Mouse (Mus musculus): Measurements from ENCODE around the gene Dlgap1. TPM values are rescaled to one million over a fixed set of nuclear protein-coding genes. Genes with fewer than 3 reads are reported as not detected.
"Not testable (repeated sequence)": the region's sequence is repeated elsewhere in the genome, so short reads cannot be mapped to it uniquely, and the experiment has no call there.

Dlgap1 gene
- polyA plus RNA-seq, 1 experiment: 367 TPM

DNA sequence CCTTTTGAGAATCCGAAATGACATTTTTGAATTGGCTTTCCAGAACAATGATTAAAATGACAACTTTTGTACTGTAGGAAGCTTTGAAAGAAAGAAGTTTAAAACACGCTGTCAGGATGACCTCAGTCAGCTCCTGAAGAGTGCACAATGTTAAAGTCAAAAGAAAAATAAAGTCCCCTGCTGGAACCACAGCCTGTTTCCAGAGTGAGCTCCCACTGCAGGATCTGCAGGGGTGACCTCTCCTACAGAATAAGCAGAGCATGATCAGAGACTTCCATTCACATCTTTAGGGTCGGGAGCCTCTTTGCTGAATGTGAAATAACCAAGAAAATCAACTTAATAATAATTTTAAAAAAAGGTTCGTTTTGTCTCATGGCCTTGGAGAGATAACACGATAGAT, 544.9 kb downstream of the Dlgap1 start:
- DNase-seq (ENCODE audit: extremely low spot score in 1 of 2, low spot score in 1 of 2): no peak

DNA sequence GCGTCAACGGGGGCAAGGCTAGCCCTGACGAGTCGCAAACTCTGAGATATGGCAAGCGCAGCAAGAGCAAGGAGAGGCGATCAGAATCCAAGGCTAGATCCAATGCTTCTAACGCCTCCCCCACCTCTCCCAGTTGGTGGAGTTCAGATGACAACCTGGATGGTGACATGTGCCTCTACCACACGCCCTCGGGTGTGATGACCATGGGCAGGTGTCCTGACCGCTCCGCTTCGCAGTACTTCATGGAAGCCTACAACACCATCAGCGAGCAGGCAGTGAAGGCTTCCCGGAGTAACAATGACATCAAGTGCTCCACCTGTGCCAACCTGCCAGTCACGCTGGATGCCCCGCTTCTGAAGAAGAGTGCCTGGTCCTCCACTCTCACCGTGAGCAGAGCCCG, 547.6 kb downstream of the Dlgap1 start:
- no peak for DNase-seq (ENCODE audit: extremely low spot score in 1 of 2, low spot score in 1 of 2)

DNA sequence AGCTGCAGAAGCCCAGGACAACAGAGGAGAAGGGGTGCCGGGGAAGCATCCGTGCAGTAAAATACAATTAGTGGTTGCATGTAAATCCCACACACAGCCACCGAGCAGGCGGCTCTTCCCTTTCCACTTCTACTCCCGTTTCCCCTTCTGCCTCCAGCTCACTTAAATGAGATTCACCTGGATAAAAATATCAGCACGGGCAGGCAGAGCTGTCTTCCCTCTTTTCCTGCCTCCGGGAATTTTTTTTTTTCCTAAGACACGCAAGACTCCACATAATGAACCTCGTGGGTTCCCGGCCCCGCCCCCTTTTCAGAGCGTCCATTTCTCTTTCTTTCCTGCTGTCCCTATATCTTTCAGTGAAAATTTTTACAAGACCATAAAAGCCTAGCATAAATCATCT, 548.5 kb downstream of the Dlgap1 start:
- no peak for DNase-seq (ENCODE audit: extremely low spot score in 1 of 2, low spot score in 1 of 2)

DNA sequence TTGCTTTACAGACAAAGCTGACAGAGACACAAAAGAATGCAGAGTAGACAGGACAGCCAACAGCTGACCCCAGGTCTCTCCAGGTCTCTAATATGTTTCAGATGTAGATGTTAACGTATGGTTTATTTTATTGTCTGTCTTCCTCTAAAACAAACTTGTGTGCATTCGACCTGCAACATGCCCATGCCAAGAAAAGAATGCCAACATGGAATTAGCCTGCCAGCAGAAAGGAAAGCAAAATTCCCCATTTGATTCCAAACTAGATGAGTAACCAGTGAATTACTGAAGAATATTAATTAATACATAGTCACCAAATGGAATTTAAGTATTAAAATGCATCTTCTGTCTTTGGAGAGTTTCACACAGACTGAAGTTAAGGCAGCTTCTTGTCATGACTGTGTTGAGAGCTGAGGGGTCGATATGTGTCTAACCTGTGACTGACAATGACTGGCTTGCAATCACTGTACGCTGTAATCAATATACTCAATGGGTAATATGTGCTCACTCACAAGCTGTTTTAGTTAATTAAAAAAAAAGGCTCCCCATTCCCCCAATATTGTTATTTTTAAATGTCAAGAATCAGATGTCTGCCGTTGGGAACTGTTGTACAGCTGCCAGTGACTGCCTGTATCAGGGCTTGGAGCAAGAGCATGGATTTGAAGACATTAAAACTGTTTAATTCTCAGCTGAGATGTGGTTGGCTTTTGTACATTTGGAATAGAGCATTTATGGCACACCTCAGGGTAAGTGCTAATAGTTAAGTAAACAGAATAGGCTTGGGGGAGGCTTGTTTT, 552.4 kb downstream of the Dlgap1 start:
- no peak for DNase-seq (ENCODE audit: extremely low spot score in 1 of 2, low spot score in 1 of 2)

DNA sequence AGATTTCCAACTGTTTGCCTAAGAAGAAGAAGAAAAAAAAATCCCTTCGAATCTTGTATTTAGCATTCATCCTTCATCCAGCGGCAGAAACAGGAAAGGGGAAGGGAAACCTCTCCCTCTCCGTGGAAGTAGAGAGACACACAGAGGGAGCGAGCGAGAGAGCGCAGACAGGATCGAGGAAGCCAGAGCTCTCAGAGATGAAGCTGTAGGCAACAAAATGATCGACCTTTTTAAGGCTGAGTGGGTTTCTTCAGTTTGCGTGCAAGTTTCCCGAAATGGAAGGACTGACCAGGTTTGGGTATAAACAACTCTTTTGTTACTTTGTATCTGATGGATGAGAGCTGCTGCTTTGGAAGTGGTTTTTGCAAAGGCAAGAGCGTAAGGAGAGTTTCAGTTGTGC, 553.1 kb downstream of the Dlgap1 start:
- peak in 1 of 2 experiments; percentile 75 for DNase-seq (ENCODE audit: extremely low spot score in 1 of 2, low spot score in 1 of 2)

DNA sequence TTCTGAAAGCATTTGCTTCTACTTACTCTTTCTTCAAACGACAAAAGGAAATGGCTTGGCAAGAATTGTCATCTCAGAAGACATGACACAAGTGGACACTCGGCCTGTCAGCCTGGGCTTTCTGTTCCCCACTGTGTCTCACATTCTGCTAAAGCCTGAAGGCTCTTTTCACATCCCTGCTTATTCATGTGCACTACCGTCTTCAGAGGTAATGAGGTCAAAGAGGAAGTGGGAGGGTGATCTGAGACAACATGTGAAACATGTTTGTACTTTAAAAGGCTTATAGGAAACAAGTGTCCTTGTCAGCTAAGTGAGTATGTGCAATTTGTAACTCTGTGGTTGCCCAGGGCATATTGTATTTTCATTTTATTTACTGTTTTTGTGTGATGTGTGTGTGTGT, 557.1 kb downstream of the Dlgap1 start:
- no peak for DNase-seq (ENCODE audit: extremely low spot score in 1 of 2, low spot score in 1 of 2)

DNA sequence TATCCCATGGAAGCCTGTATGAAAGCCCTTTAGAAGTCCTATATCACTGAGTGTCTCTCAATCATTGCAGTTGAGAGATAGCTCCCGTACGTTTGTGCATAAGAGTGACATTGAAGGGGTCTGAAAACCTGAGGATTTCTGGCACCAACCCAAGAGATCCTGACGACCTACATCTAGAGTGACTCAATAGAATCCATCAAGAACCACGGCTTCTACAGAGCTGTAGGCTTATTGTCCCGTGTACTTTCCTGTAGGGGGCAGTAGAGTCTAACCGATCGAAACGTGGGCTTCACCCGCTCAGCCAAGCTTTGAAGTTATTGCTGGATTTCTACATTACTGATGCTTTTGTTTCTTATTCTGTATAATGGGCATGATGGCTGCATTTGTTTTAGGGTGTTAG, 558.2 kb downstream of the Dlgap1 start:
- peak in 1 of 2 experiments; percentile 80 for DNase-seq (ENCODE audit: extremely low spot score in 1 of 2, low spot score in 1 of 2)

DNA sequence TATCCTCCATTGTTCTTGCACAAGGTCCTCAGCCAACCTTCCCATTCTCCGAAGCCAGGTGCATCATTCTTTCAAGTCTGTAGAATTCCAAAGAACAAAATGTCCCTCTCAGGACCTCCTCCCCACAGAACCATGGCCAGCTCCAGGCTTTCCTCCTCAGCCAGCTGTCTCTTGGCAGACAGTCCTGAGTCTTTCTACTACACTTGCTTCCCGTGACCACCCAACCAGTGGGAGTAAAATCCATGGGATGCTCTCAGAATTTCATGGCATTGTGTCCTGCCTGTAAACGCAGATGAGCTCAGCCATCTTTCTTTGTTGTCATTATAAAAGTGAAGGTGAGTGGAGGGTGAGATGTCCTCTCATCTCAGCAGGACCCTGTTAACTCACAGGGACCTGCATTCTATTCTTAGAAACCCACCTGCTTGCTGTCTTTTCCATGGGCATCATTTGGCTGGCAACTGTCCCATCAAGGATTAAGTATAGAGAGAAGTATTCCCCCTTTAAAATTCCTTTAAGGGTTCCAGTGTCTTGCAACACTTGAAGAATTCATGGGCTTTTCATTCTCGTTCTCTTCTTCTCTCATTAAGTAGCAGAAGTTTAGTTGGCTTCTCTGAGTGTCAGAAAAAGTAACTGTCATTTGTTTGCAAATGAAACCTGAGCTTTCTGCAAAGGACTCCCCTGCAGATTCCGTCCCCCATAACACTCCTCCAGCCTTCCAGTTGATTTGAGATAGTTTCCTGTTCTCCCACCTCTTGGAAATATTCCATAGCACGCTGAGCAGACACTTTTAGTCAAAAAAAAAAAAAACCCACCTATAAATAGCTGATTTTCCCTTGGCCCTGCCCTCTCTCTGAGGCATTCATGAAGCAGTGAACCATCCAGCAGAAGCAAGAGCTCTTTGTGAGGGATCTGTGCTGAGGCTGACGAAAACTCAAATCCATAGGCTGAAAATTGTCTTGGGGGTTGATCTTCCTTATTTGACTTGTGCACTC, 559.6 kb downstream of the Dlgap1 start:
- peak in 1 of 2 experiments; percentile 70 for DNase-seq (ENCODE audit: extremely low spot score in 1 of 2, low spot score in 1 of 2)

DNA sequence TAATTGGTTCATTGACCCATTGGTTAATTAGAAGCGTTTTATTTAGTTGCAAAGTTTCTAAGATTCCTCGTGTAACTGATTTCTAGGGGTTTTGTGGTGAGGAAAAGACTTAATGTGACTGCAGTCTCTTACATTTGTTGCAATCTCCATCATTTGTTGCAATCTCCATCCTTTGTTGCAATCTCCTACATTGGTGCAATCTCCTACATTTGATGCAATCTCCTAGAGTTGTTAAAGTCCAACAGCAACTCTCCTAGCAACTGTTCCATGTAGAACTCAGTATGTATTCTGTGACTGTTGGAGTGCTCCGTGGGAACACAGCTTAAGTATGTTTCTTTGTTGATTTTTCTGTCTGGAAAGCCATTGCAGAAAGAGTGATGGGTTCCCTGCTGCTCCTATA, 565.4 kb downstream of the Dlgap1 start:
- no peak for DNase-seq (ENCODE audit: extremely low spot score in 1 of 2, low spot score in 1 of 2)

DNA sequence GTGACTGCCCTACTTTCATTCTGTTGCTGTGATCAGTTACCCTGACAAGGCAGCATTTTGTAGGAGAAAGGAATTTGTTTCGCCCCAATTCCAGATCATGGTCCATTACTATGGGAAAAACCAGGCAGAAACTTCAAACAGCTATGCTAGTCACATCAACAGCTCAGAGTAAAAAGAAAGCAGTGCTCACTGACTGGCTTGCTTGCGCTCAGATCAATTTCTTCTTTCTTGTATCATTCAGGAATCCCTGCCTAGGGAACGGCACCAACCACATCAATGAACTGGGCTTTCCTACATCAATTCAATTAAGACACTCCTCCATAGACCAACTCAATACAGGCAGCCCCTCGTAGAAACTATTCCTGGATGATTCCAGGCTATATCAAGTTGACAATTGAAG, 572.9 kb downstream of the Dlgap1 start:
- no peak for DNase-seq (ENCODE audit: extremely low spot score in 1 of 2, low spot score in 1 of 2)

DNA sequence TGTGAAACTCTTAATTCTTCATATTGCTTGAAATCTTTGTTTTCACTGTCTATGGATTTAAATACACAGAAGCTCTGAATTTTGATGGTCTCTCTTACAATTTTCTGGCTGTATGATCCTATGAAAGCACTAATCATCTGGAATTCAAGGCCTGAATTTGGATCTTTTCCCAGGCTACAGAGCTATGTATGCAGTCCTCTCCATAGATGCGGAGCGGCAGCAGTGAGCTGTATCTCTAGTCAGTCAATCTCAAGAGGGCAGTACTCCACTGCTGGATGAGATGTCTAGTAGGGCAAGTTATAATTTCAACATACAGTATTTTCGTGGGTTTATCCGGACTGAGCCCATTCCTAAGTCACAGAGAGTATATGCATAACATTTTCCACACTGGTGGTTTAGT, 581.9 kb downstream of the Dlgap1 start:
- DNase-seq (ENCODE audit: extremely low spot score in 1 of 2, low spot score in 1 of 2): peak in 1 of 2 experiments; percentile 50

DNA sequence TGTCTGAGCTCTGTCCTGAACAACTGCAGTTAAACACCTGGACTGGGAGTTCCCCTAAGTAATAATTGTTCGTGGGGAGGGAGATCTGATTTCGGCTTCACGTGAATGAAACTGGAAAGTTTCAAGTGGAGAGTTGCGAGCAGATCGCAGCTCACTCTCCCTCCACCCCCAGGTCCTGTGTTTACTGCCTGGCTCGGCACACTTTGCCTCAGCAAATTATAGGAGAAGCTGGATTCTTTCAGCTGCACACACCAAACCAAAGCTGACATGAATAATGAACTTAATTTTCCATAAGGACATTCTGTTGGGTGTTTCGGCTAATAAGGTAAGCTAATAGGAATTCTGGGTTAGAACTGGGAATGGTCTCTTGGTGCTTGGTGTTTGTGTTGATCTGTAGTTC, 592.7 kb downstream of the Dlgap1 start:
- no peak for DNase-seq (ENCODE audit: extremely low spot score in 1 of 2, low spot score in 1 of 2)

DNA sequence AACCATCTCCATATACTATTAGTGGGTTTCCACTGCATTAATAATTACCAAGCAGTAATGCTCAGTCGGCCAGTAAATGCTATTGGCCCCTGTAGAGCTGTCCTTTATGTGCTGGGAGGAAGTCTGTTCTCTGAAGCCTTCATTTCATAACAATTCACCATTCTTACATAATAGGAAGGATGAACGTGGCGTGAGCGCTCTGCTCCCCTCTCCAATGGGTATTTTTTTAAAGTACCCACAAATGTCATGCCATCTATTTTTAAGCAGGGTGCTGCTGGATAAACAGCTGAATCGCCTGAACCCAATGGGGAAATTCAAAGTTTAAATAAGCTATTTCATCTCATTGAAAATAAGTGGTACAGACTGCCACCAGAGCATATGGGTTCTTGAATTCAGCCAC, 602.0 kb downstream of the Dlgap1 start:
- peak; percentile 51 to 54 for DNase-seq (ENCODE audit: extremely low spot score in 1 of 2, low spot score in 1 of 2)

DNA sequence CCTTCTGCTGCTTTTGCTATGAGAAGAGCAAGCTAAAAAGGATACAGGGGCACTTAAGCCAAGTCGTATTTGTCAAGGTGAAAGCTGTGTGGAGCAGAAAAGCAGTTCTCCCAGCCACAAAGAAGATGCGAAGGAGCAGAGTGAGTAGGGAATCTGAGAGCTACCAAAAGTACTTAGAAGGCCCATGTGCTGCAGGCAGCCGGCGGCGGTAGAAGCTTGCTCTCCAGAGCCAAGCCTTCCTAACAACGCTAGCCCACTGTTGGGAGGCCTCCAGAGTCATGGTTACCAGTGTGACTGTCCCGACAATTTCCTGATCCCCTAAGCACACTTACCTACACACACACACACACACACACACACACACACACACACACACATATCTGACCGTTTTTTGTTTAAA, 614.2 kb downstream of the Dlgap1 start:
- DNase-seq (ENCODE audit: extremely low spot score in 1 of 2, low spot score in 1 of 2): no peak

DNA sequence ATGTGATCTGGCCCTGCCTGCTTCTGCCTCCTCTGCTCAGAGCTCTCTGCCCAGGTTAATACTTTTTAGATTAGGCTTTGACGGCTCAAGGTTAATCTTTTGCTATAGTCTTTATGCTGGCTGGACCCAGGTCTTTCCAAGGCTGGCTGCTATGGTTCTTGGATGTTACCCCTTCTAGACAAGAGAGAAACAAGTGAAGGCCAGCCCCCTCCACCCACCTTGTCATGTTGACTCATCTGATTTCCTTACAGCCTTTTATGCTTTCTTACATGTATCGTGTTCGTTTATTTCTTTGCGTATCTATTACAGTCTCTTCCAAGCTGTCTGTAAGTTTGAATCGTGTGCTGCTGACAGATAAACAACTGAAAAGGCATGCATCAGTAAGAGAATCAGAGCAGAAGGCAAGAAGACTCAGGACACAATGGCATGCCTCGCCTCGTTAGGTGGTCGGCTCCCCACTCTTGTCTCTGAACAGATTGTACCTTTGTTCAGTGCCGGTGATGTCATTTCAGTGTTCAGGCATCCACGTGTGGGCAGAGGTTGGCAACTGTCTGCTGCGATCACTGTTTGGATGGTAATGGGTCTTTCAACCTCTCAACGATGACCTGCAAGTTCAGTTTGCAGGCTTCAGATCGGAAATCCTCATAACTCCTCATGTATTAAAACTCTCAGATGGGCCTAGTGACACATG, 618.0 kb downstream of the Dlgap1 start:
- DNase-seq (ENCODE audit: extremely low spot score in 1 of 2, low spot score in 1 of 2): no peak

DNA sequence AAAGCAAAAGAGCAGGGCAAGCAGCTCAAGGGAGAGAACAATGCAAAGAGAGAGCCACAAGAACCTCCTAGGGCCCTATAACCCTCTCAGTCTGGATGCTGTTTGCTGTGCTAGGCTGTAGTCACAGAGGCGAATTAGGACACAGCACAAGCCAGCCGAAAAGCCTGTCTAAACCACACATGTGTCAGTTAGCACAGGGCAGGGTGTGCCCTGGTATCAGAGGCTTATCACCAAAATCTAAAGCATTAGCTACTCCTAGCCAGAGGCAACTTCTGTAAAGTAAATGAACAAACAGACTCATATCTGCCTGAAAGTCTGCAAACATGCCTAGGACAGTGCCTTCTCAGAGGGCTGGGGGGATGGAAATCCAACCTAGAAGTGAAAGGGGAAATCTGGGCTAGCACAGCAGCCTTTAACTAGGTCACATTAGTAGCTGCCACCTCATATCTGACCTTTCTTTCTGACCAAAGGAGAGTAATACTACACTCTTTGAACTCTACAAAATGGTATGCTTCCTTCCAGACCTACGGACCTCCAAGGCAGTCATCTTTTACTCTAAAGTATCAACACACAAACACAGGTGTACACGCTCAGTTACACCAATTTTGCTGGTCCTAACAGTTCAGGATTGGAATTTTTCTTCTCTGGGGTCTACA, 619.2 kb downstream of the Dlgap1 start:
- DNase-seq (ENCODE audit: extremely low spot score in 1 of 2, low spot score in 1 of 2): not testable (repeated sequence)

DNA sequence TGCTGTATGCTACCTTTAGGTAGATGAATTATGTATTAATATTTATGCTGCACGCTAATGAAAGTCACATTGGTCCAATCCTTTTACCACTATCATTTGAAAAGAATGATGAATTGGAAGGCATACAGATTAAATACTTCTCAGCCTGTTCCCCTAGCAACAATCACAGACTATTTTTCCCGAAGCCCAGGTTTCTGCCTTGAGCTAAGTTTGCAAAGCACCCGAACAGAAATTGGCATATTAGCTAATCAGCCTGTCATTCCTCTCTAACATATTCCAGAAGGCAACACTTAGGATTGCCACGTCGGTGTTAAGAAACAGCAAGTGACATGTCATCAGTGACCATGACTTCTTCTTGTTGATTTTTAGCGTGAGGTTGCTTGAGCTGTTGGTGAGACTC, 619.8 kb downstream of the Dlgap1 start:
- no peak for DNase-seq (ENCODE audit: extremely low spot score in 1 of 2, low spot score in 1 of 2)

DNA sequence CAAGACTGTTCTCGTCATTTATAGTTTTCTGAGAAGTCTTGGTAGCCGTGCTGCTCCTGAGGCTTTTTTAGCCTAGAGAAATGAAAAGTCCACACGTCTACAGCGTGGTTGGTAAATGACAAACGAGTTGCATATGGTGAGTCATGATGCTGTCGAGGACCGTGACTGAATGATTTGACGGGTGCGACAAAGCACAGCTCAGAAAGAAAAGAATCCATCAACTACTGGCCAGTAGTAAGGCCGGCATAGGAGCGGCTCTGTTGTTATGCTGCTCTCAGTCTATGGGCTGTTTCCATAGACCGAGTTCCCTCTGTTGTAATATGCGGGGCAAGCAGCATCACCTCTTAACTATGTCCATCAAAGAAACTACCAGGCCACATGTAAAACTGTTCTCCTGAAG, 620.3 kb downstream of the Dlgap1 start:
- no peak for DNase-seq (ENCODE audit: extremely low spot score in 1 of 2, low spot score in 1 of 2)

DNA sequence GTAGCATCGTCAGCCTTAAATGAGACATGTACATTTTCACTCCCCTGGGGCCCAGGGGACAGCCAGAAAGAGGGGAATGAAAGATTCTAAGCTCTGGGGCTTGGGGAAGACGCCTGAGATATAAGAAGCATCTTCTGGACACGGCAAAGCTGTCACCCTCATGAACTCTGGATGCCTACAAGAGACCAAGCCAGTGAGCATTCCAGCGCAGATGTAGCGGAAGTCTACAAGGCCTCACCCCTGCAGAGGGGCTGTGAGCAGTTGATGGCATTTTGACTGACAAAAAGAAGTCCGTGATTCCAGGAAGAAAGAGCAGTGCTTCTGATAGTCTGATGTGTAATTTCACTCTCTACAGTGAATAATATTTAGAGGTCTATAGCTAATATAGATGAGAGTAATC, 621.6 kb downstream of the Dlgap1 start:
- DNase-seq (ENCODE audit: extremely low spot score in 1 of 2, low spot score in 1 of 2): no peak

DNA sequence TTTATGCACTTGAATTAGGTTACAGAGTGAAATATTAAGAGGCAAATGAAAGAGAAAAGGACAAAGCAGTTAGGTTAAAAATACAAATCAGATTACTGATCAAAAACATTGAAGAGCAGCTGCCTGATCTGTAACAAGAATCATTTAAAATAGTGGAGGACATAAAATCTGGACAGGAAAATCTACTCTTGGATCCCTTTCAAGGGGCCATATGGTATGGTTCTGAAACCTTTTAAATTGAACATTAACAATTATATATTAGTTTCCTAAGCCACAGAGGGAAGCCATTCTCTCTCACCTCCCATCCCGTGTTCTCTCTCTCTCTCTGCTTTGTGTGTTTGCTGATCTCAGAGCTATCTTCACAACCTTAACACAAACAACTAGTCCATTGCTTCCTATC, 625.4 kb downstream of the Dlgap1 start:
- DNase-seq (ENCODE audit: extremely low spot score in 1 of 2, low spot score in 1 of 2): no peak
